Mouse (Mus musculus): Measurements from ENCODE around the gene Ttbk2.
A peak's percentile ranks its signal among the peaks of the same experiment; 100 is the strongest.

Gene Ttbk2

DNA sequence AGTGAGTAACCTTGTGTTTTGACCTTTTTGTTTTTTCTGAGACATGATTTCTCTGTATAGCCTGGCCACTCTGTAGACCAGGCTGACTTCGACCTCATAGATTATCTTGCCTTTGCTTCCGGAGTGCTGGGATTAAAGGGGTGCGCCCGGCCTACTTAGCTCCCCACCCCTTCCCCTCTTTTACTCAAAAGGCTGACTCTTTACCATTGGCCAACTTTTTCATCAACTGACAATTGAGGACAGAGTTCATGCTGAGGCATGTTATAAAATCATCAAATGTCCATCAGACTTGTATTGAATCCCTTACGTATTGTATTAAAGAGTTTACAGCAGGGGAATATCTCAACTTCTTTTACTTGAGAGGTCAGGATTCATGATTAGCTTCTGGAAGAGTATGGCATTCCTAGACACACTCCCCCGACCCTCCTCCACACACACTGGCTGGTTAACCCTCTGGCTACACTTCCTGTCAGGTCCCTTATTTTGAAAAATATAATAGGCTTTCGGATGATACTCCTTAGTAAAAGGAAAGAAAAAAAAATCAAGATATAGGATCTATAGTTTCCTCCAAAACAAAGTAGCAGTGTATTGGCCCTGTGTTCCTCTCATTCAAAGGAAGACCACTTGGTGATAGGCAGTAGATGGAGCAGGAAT is 118.4 kb downstream of the Ttbk2 start:
- DNase-seq: no peak

DNA sequence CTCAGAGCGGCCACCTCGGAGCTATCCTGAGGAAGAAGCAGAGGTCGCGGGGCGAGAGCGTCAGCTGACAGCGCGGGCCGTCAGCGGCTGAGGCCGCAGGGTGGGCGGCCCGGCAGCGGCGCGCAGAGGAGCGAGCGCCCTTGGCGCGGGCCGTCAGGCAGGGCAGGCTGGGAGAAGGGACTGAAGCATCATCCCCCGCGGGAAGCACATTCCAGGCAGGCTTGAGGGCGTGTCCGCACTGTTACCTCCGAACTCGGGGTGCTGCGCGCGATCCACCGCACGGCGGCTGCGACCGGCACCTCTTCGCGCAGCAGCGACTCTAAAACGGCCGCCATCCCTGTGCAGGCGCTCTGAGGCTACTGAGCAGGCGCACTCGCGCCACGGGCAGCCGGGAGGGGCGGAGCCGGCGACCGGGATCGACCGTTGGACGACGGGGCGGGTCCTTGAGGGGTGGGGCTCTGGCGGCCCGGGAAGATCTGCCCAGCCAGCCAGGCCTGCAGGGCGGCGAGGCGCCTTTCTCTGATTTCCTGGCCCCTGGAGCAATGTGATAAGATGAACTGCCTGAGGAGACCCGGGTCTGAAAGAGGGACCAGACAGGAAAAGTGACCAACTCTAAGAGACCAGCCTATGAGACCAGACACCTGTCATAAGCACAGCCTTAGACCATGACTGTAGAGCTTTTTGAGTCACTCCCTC is 119.1 kb downstream of the Ttbk2 start:
- peak; percentile 92 for DNase-seq

DNA sequence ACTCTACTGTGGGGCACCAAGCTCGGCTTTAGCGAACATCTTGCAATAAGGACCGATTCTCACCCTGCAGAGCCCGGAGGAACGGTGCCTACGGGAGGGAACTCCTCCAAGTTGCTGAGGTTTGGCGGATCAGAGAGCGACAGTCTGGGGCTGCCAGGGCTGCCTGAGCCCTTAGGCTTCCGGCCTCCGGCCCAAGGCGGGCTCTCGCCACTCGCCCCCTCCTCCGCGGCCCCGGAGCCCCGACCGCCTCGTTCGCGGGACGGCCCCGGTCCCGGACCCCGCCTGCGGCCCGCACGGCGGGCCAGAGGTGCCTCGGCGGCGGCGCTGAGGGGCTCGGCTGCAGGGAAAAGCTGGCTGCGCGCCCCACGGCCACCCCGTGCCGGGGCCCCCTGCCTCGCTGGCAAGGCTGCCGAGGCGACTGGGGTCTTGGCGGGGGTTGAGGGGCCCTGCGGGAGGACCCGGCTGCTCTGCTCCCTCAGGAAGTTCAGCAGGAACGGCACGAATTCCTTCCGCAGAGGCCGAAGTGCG is 119.7 kb downstream of the Ttbk2 start:
- DNase-seq: no peak

DNA sequence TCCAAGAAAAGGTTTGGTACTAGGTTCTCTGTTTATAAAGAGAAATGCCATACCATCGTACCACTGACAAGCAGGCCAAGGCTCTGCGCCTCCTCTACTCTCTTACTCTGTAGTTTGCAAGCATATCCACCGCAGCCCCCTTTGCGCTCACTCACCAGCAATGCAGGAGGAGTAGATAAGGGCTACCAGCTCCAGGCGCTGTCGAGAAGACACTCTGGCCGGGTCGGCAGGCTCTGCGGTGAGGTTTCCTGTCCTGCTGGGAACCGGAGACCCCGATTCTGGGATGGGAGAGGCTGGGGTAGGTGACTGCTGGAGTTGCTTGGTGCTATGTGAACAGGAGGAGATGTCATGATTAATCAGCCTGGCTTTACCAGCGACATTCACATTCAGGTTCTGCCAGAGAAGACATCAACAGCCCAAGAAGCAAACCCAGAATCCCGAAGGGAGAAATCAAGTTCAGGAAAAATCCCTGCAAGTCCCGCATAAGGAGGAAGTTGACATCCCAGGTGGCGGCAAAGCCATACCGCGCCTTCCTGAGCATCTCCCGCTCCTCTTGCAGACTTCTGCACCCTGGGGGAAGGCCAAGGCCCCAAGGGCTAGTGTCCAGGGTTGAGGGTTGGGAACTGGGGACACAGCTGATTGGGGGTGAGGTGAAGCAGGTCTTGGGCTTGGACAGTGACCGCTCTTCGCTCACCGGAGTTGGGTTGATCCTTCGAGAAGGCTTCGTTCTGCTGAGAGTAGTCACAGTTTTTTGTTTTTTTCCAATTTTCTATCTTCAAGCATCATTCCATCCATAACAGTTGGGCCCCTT is 120.4 kb downstream of the Ttbk2 start:
- peak; percentile 42 for DNase-seq

DNA sequence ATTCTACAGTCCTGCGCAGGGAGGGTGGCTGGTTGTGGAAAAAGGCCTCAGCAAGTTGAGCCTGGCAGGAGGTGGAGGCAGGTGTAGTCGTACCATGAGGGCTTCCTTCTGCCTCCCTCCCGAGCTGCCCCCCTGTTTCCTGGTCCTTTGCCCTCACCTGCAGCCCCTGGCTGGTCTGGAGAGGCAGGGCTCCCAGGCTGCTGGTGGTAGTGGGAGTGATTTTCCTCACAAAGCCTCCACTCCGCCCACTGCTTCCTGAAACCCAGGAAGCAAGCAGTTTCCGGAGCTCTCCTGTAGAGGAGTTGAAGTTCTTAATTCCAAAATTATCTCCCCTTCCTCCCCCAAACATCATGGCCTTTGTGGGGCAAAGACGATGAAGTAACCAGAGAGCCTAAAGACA is 126.2 kb downstream of the Ttbk2 start:
- DNase-seq: no peak

DNA sequence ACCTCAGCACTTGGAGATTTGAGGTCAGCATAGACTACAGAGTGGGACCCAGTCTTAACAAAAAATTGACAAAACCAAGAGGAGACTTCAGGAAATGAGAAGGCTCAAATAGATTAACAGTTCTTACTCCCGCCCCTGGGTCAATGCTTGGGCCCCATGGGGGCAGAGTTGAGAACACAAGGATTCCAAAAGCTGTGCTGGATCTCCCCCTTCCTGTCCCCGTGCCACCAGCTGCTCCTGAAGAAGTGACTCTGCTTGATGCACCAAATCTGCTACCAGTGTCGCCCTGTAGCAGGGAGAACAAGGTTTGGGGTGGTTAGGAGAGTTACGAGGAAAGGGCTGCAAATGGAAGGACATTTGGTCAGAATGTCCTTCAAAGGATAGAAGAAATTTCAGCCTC is 126.8 kb downstream of the Ttbk2 start:
- DNase-seq: no peak

DNA sequence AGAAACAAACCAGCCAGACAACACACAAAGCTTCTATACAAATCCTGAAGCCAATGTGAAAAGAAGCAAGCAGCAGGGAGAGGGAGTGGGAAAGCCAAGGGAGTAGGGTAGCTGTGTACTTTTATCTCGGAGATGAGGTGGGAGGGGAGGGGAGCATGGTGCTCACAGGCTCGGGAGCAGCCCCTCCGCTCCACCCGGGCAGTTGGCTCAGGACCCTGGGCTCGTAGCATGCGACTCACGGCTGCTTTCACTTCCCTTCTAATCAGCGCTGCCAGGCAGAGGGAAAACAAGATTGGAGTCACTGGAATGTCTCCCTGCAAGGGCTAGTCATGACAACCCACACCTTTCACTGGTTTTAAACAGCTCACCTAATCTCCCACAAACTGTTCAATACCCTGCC is 127.9 kb downstream of the Ttbk2 start:
- no peak for DNase-seq

DNA sequence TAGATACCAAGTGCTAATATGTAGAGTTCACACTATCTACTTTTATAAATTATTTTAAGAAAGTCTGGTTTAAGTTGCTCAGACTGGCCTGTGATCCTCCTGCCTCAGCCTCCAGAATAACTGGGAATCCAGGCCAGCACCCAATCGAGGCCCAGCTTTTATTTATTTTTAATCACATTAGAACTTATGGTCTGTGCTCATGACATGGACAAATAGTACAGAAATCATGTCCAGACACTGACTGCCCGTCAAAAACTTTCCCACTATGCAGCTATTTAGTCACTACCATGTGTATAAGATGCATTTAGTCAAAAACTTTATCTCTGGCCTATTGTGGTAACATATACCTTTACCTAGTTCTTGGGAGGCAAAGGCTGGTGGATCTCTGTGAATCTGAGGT is 128.5 kb downstream of the Ttbk2 start:
- no peak for DNase-seq

DNA sequence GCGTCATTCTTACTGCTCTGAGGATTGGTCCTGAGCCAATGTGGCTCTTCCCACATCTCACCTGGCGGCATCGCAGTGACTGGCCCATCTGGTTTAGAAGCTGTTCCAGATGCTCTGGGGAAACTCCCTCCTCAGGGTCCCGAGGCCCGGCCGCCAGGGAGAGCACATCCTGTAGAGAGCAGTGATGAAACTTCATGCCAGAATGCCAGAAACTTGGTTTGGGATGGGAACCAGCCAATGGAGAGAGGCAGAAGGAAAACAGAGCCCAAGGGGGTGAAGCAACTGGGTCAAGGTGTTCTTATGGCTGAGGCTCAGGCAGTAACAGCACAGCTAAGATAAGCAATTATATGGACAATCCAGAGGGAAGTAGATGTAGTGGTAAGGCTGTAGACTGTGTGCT is 129.6 kb downstream of the Ttbk2 start:
- DNase-seq: no peak

DNA sequence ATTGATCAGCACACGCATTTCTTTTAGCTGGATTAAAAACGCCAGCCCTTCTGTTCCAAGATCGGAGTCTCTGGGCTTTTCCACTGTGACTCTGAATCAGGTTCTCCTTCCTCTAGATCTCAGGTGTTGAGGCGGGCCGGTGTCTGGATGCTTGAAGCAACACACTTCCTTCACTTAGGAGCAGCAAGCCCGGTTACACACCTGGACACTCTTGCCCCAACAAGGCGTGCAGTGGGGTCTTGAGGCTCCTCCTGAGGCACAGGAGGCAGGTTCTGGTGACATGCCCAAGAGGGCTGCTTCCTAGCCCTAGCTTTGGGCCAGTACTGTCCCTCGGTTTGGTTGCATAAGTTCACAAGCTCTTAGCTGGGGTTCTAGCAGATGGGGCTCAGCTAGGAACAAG is 131.9 kb downstream of the Ttbk2 start:
- no peak for DNase-seq

DNA sequence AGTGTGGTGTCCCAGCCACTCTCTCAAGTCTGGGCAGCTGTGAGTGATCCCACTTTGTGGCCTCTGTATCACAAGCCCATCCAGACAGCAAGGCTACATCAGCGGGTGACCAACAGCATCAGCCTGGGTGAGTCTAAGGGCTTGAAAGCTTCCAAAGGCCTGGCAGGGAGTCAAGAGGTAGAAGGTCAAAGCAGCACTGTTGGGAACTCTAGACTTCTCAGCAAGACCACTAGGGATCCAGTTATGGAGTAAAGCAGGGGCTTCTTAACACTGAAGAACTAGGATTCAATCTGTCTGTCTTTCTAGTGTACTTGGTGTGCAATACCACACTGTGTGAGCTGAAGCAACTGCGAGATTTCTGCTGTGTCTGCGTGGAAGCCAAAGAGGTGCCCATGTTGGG is 137.0 kb downstream of the Ttbk2 start:
- DNase-seq: no peak

DNA sequence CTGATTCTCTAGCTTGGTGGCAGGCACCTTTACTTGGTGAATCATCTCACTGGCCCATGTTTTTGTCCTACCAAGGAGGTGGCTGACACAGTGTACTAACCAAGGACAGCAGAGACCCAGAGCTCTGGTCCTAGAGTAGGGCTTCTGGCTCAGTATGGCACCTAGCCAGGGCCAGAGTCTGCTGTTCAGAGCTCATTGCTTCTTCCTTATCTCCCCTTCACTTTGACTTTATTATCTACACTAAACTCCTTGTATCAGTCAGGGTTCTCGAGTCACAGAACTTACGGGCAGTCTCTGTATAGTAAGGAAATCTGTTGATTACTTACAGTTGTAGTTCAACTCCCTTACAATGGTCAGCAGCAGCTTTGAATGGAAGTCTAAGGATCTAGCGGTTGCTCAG is 139.5 kb downstream of the Ttbk2 start:
- DNase-seq: no peak

DNA sequence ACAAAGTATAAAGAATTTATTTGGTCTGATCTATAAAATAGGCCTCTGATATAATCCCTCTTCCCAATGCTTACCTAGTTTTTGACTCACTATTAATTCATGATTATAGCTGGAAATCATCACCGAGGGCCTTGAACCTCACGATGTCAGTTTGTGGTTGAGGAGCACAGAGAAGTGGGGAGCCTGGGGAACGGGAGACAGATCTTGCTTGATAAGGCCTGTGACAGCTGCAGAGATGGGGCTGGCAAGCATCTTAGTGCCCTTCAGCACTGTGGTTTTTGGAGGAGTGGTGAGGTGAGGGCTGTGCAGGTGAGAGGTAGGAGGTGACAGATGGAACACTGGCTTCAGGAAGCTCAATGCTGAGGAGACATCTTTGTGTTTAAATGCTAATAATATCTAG is 140.2 kb downstream of the Ttbk2 start:
- no peak for DNase-seq

DNA sequence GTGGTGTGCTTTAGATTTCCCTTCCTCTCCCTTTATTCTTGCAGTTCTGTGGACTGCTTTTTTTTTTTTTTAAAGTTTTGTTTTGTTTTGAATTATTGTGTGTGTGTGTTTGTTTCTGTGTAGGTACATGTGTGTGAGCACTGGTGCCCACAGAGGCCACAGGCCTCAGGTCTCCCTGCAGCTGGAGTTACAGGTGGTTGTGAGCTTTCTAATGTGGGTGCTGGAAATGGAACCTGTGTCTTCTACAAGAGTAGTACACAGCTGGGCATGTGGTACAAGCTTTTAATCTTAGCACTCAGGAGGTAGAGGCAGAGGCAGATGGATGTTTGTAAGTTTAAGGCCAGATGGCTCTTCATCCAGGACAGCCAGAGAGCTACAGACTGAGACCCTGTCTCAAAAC is 143.4 kb downstream of the Ttbk2 start:
- no peak for DNase-seq

DNA sequence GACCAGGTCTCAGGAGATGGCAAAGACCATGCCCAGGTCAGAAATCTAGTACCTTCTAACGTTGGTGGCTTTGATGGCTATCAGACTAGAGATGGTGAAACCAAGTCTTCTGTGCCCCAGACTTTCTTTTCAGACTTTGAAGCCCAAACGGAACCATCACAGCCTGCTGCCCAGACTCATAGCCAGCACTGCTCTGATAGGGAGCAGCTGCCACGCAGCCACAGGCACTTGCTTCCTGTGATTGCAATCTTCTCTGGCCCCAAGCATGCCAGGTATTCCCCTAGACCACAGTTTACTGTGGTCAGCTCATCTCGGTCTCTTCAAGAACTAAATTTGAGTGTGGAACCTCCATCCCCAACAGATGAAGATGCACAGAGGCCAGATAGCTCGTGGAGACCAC is 147.7 kb downstream of the Ttbk2 start:
- no peak for DNase-seq

DNA sequence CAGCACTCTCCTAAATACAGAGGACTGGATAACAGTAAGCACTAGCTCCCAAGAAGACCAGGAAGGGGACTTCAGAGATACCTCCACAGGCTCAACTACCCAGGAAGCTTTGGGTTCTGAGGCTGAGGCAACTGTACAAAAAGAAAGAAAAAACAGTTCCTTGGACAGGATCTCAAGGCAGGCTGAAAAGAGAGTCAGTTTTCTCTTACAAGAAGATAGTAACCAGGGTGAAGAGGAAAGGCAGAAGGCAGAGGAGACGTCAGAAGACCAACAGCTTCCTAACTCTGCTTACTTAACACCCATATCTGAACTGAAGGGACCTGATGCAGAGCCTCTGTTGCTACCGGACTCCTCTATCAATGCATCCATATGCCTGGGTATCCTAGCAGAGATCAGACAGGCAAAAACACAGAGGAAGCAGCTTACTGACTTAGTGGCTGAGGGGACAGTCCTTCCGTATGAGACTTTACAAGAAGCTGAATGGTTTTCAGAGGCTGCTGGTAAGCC is 150.0 kb downstream of the Ttbk2 start:
- DNase-seq: no peak

DNA sequence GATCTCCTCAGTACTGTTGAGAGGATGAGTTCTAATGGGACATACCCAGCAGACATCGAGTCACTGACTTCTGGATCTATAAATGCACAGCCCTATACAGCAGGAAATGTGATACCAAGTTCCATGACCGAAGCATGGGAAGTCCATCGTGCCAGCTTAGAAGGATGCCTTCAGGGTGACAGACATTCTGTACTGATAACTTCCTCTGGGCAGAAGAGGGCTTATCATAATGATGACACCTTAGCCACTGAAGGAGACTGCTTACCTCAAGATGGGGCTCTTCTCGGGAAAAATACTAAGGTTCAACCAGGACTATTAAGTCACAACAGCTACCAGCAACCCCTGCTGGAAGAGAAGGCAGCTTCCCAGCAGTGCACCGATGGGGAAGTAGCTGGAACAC is 152.6 kb downstream of the Ttbk2 start:
- no peak for DNase-seq

All from cerebellum, adult 9-11 months (tissue).